Mouse (Mus musculus): ENCODE data around the gene Pdk2.

DNA sequence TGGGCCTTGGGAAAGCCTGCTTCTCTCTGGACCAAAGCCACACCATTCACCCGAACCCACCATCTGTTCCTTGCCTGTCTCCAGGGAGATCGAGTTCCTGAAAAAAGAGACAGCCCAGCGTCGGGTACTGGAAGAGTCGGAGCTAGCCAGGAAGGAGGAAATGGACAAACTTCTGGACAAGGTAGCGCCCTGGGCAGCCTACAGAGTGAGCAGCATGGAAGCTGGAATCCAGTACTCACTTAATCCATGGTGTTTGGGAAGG, 36.3 kb downstream of the Pdk2 start:
- TF ChIP-seq EP300 (IDR thresholded peaks at IDR 0.05; ENCODE audit: low read depth) (no peak), CTCF (IDR thresholded peaks at IDR 0.05; ENCODE audit: low read depth) (no peak)

Data from heart, postnatal 0 days (tissue).